Mouse (Mus musculus) G1E (cell line): Measurements from ENCODE around the gene Cited4.

Source experiments
- CTCF ChIP-seq: IDR thresholded peaks from 2 replicates; pipeline ENCODE4 v1.5.1; 2012; ENCODE audit warnings: low read depth, low read length, inconsistent platforms, mixed read lengths
- GATA1 ChIP-seq: IDR thresholded peaks from 2 replicates; pipeline ENCODE4 v1.6.1; 2012; ENCODE audit warnings: borderline replicate concordance, low read length, inconsistent platforms, mixed read lengths
- GATA2 ChIP-seq: IDR thresholded peaks from 2 replicates; pipeline ENCODE4 v1.6.1; 2012; ENCODE audit warnings: low read depth, low read length, inconsistent platforms, borderline replicate concordance
- TAL1 ChIP-seq: conservative IDR thresholded peaks from 2 replicates; pipeline ENCODE4 v1.6.1; 2012; ENCODE audit warnings: low read depth, low read length, inconsistent platforms, mixed read lengths

DNA sequence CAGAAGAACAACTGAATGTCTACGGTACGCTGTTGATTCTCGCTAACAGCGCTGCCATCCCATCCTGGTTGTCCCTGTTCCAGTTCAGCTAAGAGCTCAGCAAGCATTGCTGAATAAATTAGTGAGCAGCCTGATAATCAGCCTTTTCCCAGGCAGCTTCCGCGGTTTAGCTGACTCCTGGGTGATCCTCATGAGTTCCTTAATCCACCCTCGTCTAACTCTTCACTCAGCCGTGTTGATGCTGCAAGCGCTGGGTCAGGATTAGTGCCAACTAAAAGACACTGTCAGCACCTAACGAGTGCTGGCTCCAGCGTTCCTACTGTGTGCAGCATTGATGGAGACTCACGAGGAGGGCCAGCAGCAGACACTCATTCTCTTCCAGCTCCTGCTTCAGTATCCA lies 4.7 kb downstream of the Cited4 start:
- no peak for TF ChIP-seq CTCF
- TF ChIP-seq GATA1: no peak
- TF ChIP-seq TAL1: no peak
- TF ChIP-seq GATA2: no peak
